Mouse (Mus musculus): ENCODE results near the gene Il20rb. TPM values are rescaled to one million over a fixed set of nuclear protein-coding genes. Genes with fewer than 3 reads are reported as not detected.

The Il20rb gene
- total RNA-seq (2014; rRNA removed; ENCODE audit: low replicate concordance), result 1.4 and 3.7 TPM in 2 replicates
- polyA plus RNA-seq (2015; fragmentation: Nextera tagmentation; extraction: Ambion mirVana), result 0.84 and 1.7 TPM in 2 replicates

- no peaks in the 10 kb centered on the region for H3K9me3 ChIP-seq (replicated peaks; ENCODE audit: control insufficient read depth, low read length)
- WGBS, result 94% methylated on average over 5 of the region's 5 CpGs
- H3K9ac ChIP-seq (replicated peaks; ENCODE audit: low read depth, low read length), result no peak within 1 kb of the TSS
- H3K36me3 ChIP-seq (replicated peaks; ENCODE audit: control insufficient read depth, insufficient read depth, low read length), result no peaks in the 10 kb centered on the region; the same call in 1 of the 2 replicates
- no peak for TF ChIP-seq CTCF (IDR thresholded peaks at IDR 0.05; ENCODE audit: low read depth)
- TF ChIP-seq EP300 (IDR thresholded peaks at IDR 0.05; ENCODE audit: low read depth), result no peak
- DNase-seq (ENCODE audit: low spot score) (no peak), ATAC-seq (ENCODE audit: insufficient read depth, low read depth) (no peak)
- peaks cover 5% of the 10 kb centered on the region for H3K4me1 ChIP-seq (ENCODE audit: control insufficient read depth, insufficient read depth)
- H3K4me2 ChIP-seq (ENCODE audit: low read depth, low read length), result no peak within 1 kb of the TSS
- H3K4me3 ChIP-seq (ENCODE audit: low read depth, low read length), result no peak within 1 kb of the TSS
- H3K27ac ChIP-seq (ENCODE audit: low read depth), result peak within 1 kb of the TSS; percentile 39; the same call in 1 of the 2 replicates
- H3K27me3 ChIP-seq (ENCODE audit: control insufficient read depth, insufficient read depth, low read length), result no peaks in the 10 kb centered on the region
Observed at GRCm38 (mm10) chr9:100486431-100486830, at the start of gene Il20rb. Gene Il20rb, minus strand, starts transcription at chr9:100486788.

GRCm38 (mm10) chr9:100535618-100536262 is 49.2 kb upstream of the Il20rb start:
- Histone ChIP-seq H3K36me3 (replicated peaks; ENCODE audit: control insufficient read depth, insufficient read depth, low read length) (no peaks in the 10 kb centered on the region), H3K4me2 (ENCODE audit: low read depth, low read length) (no peak overlapping the region), H3K27me3 (ENCODE audit: control insufficient read depth, insufficient read depth, low read length) (no peaks in the 10 kb centered on the region), H3K4me1 (ENCODE audit: control insufficient read depth, insufficient read depth) (peaks cover 26% of the 10 kb centered on the region), H3K4me3 (ENCODE audit: low read depth, low read length) (no peak overlapping the region), H3K9me3 (replicated peaks; ENCODE audit: control insufficient read depth, low read length) (no peaks in the 10 kb centered on the region), H3K27ac (ENCODE audit: low read depth) (0 out of 2 replicates have a peak overlapping the region, but pooled peaks have one; percentile 18), H3K9ac (replicated peaks; ENCODE audit: low read depth, low read length) (no peak overlapping the region)
- no peak for ATAC-seq (ENCODE audit: insufficient read depth, low read depth)
- no peak for DNase-seq (ENCODE audit: low spot score)
- TF ChIP-seq EP300 (IDR thresholded peaks at IDR 0.05; ENCODE audit: low read depth) (no peak), CTCF (IDR thresholded peaks at IDR 0.05; ENCODE audit: low read depth) (no peak)
- 76% methylated on average over 2 of the region's 2 CpGs for WGBS

- no peak for TF ChIP-seq EP300 (IDR thresholded peaks at IDR 0.05; ENCODE audit: low read depth)
- no peak overlapping the region for H3K4me2 ChIP-seq (ENCODE audit: low read depth, low read length)
- no peaks in the 10 kb centered on the region for H3K9me3 ChIP-seq (replicated peaks; ENCODE audit: control insufficient read depth, low read length)
- ATAC-seq (ENCODE audit: insufficient read depth, low read depth) (no peak), DNase-seq (ENCODE audit: low spot score) (no peak)
- WGBS, result 58% methylated on average over 3 of the region's 3 CpGs
- no peak overlapping the region for H3K4me3 ChIP-seq (ENCODE audit: low read depth, low read length)
- no peaks in the 10 kb centered on the region for H3K27me3 ChIP-seq (ENCODE audit: control insufficient read depth, insufficient read depth, low read length)
- H3K9ac ChIP-seq (replicated peaks; ENCODE audit: low read depth, low read length), result no peak overlapping the region
- no peaks in the 10 kb centered on the region for H3K36me3 ChIP-seq (replicated peaks; ENCODE audit: control insufficient read depth, insufficient read depth, low read length)
- H3K4me1 ChIP-seq (ENCODE audit: control insufficient read depth, insufficient read depth), result peaks cover 26% of the 10 kb centered on the region
- no peak overlapping the region for H3K27ac ChIP-seq (ENCODE audit: low read depth)
Observed at GRCm38 (mm10) chr9:100534686-100535085, 48.1 kb upstream of the Il20rb start.

- Histone ChIP-seq H3K4me2 (ENCODE audit: low read depth, low read length) (no peak overlapping the region), H3K36me3 (replicated peaks; ENCODE audit: control insufficient read depth, insufficient read depth, low read length) (no peaks in the 10 kb centered on the region), H3K4me3 (ENCODE audit: low read depth, low read length) (no peak overlapping the region), H3K27me3 (ENCODE audit: control insufficient read depth, insufficient read depth, low read length) (no peaks in the 10 kb centered on the region), H3K4me1 (ENCODE audit: control insufficient read depth, insufficient read depth) (peaks cover 26% of the 10 kb centered on the region), H3K27ac (ENCODE audit: low read depth) (no peak overlapping the region), H3K9ac (replicated peaks; ENCODE audit: low read depth, low read length) (no peak overlapping the region), H3K9me3 (replicated peaks; ENCODE audit: control insufficient read depth, low read length) (peaks cover 7% of the 10 kb centered on the region; the same call in 1 of the 2 replicates)
- TF ChIP-seq EP300 (IDR thresholded peaks at IDR 0.05; ENCODE audit: low read depth) (no peak), CTCF (IDR thresholded peaks at IDR 0.05; ENCODE audit: low read depth) (no peak)
- no peak for ATAC-seq (ENCODE audit: insufficient read depth, low read depth)
- no peak for DNase-seq (ENCODE audit: low spot score)
- WGBS, result 51% methylated on average over 3 of the region's 3 CpGs
Observed at GRCm38 (mm10) chr9:100532847-100533505, 46.4 kb upstream of the Il20rb start.

GRCm38 (mm10) chr9:100531296-100531695 is 44.7 kb upstream of the Il20rb start:
- no peak for DNase-seq (ENCODE audit: low spot score)
- Histone ChIP-seq H3K27me3 (ENCODE audit: control insufficient read depth, insufficient read depth, low read length) (no peaks in the 10 kb centered on the region), H3K9ac (replicated peaks; ENCODE audit: low read depth, low read length) (no peak overlapping the region), H3K27ac (ENCODE audit: low read depth) (0 out of 2 replicates have a peak overlapping the region, but pooled peaks have one; percentile 11), H3K36me3 (replicated peaks; ENCODE audit: control insufficient read depth, insufficient read depth, low read length) (no peaks in the 10 kb centered on the region), H3K4me2 (ENCODE audit: low read depth, low read length) (no peak overlapping the region), H3K4me1 (ENCODE audit: control insufficient read depth, insufficient read depth) (peaks cover 24% of the 10 kb centered on the region), H3K9me3 (replicated peaks; ENCODE audit: control insufficient read depth, low read length) (peaks cover 7% of the 10 kb centered on the region; the same call in 1 of the 2 replicates), H3K4me3 (ENCODE audit: low read depth, low read length) (no peak overlapping the region)
- TF ChIP-seq EP300 (IDR thresholded peaks at IDR 0.05; ENCODE audit: low read depth) (no peak), CTCF (IDR thresholded peaks at IDR 0.05; ENCODE audit: low read depth) (no peak)
- WGBS, result 46% methylated on average over 1 of the region's 1 CpGs
- ATAC-seq (ENCODE audit: insufficient read depth, low read depth), result no peak
